Mouse (Mus musculus) heart, embryonic 11.5 days (tissue): ENCODE results near the gene Ctf1. TPM values are rescaled to one million over a fixed set of nuclear protein-coding genes. Genes with fewer than 3 reads are reported as not detected.
A peak's percentile ranks its signal among the peaks of the same experiment; 100 is the strongest.

ENCODE experiments used
- ATAC-seq: fragments of 200-750 bp; cut with Nextera tagmentation; replicated peaks from 2 replicates; pipeline ENCODE4 v1.8.0; 2017; ENCODE audit warnings: moderate library complexity; ENCODE audit not compliant: insufficient number of reproducible peaks, low FRiP score, low TSS enrichment
- H3K27ac ChIP-seq: fragments of 300-500 bp; sonication (generic); 2 replicates; pipeline ENCODE4 v1.5.1; 2014; ENCODE audit warnings: mild to moderate bottlenecking, low read depth, low read length
- H3K27me3 ChIP-seq: fragments of 300-500 bp; sonication (generic); 2 replicates; pipeline ENCODE4 v1.6.1; 2014; ENCODE audit warnings: mild to moderate bottlenecking, low read length, mixed read lengths; ENCODE audit not compliant: control insufficient read depth, insufficient read depth
- H3K36me3 ChIP-seq: fragments of 300-500 bp; sonication (generic); 2 replicates; pipeline ENCODE4 v1.6.1; 2014; ENCODE audit warnings: mild to moderate bottlenecking, low read length, moderate library complexity, mixed read lengths; ENCODE audit not compliant: control insufficient read depth, insufficient read depth
- H3K4me1 ChIP-seq: fragments of 300-500 bp; sonication (generic); 2 replicates; pipeline ENCODE4 v1.6.1; 2014; ENCODE audit warnings: low read length; ENCODE audit not compliant: control insufficient read depth, insufficient read depth
- H3K4me2 ChIP-seq: fragments of 300-500 bp; sonication (generic); 2 replicates; pipeline ENCODE4 v1.6.1; 2014; ENCODE audit warnings: mild to moderate bottlenecking, moderate library complexity
- H3K4me3 ChIP-seq: fragments of 300-500 bp; sonication (generic); 2 replicates; pipeline ENCODE4 v1.5.1; 2014; ENCODE audit warnings: low read depth, low read length
- H3K9ac ChIP-seq: fragments of 300-500 bp; sonication (generic); 2 replicates; pipeline ENCODE4 v1.6.1; 2014; ENCODE audit warnings: mild to moderate bottlenecking, low read depth, low read length, moderate library complexity
- H3K9me3 ChIP-seq: fragments of 300-500 bp; sonication (generic); replicated peaks from 2 replicates; pipeline ENCODE4 v1.6.1; 2016; ENCODE audit warnings: low read length; ENCODE audit not compliant: control insufficient read depth
- WGBS: fragments of 180-500 bp; shearing (Covaris S2); extraction: QIAGEN DNeasy Blood & Tissue Kit; methylation state at CpG from one replicate; pipeline ENCODE4 v1.1.7; 2014; ENCODE audit not compliant: insufficient replicate concordance; 5-methylcytosine and 5-hydroxymethylcytosine counted together
- polyA plus RNA-seq: library from polyadenylated mRNA; unstranded; fragments of >200 nt; fragmentation: Nextera tagmentation; extraction: Ambion mirVana; gene quantifications from 2 replicates; pipeline ENCODE4 v1.2.1, GENCODE M21; 2014

Ctf1 gene
- polyA plus RNA-seq, 1 experiment from 2014 or later: 4.7 TPM

DNA sequence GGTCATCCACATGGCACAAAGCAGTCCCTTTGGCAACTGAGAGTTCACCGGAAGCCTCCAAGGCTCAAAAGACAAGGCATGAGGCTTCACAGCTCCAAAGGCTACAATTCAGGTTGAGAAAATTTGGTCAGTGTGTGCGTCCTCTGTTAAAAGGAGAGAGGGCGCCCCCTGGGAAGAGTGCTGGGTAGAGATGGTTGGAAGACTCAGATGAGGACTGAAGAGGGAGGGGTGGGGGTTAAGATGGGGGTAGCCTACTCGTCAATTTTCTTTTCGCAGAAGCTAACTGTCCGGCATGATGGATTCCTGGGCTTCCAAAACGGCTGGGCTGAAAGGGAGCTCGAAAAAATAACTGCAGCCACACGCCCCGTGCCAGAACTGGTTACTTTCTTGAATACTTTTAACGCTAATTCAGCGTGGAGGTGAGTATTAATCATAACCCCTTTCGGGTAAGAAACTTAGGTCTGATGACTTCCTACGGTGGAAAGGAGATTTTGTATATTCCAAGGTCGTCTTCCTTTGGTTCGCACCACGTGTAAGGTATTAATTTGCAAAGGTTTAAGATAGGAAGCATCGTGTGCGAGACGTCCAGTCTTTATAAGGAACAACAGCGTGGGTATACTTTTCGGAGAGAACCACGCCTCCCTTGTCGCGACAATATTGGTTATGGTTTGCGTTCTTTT, 32.0 kb downstream of the Ctf1 start, which contains the start of gene Fbxl19:
Fbxl19 (plus strand) TSS at position 178 of the 680 bp plus-strand sequence.
- H3K36me3 ChIP-seq: peaks cover 5% of the 10 kb centered on the region
- ATAC-seq: no peak
- H3K4me3 ChIP-seq: peak within 1 kb of the TSS; percentile 81
- no peaks in the 10 kb centered on the region for H3K9me3 ChIP-seq
- WGBS: under 1% methylated on average over 26 of the region's 26 CpGs
- H3K4me1 ChIP-seq: peaks cover 11% of the 10 kb centered on the region; the same call in 1 of the 2 replicates
- peak within 1 kb of the TSS; percentile 83 for H3K9ac ChIP-seq
- H3K27ac ChIP-seq: peak within 1 kb of the TSS; percentile 90
- peak within 1 kb of the TSS; percentile 98 for H3K4me2 ChIP-seq
- no peaks in the 10 kb centered on the region for H3K27me3 ChIP-seq

DNA sequence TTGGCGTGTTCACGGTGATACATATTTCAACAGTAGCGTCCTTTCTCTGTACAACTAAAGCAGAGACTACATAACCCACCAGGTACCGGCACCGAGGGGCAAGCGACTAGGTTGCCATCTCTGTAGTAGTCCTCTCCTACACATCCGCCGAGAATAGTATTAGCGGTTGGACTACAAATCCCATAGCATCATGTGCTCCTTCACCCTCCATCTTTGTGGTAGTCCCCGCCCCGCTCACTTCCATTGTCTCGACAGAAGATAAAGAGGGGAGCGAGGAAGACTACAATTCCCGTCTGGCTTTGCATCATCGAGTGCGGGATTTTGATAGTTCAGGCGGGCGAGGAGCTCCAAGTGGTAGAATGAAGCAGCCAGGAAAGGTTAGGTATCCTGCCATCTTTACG, 32.7 kb downstream of the Ctf1 start:
- Histone ChIP-seq H3K36me3 (peaks cover 9% of the 10 kb centered on the region), H3K9me3 (no peaks in the 10 kb centered on the region), H3K4me1 (peaks cover 11% of the 10 kb centered on the region; the same call in 1 of the 2 replicates), H3K4me2 (peak overlapping the region; percentile 98), H3K27me3 (no peaks in the 10 kb centered on the region), H3K27ac (peak overlapping the region; percentile 90), H3K4me3 (peak overlapping the region; percentile 81), H3K9ac (peak overlapping the region; percentile 83)
- WGBS: under 1% methylated on average over 19 of the region's 19 CpGs
- ATAC-seq: peak; percentile 74

DNA sequence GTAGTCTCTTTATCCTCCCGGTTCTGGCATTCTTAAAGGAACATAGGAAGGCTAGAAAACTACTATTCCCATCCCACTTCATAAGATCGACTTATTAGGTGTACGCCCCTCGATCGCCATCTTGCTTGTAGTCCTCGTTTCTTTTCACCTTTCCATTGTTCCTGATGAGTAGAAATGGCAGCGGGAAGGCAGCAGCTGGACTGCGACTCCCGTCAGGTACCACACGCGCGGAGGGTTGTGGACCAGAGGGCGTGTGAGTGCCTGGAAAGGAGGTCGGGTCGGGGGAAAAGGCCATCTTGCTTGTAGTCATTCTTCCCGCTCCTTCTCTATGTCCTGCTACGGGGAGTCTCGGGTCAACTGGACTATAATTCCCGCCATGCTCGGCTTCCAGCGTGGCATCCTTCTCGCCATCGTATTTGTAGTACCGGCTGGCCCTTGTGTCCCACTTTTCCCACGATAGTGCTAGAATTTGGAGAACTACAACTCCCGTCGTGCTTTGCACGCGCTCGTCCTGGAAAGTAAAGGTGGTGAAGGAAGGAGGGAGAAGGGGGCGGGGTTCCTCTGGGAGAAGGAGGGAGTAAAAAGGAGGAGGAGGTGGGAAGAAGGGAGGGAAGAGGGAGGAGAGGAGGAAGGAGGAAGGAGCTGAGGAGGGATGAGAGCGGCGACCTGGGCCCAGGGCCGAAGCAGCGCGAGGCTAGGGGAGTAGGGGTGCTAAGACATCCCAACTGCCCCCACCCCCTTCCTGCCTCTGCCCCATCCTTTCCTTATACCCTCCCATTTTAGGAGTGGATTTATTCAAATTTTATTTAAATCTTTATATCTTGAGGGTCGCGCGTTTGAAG, 33.3 kb downstream of the Ctf1 start:
- Histone ChIP-seq H3K27ac (peak overlapping the region; percentile 90), H3K4me2 (peak overlapping the region; percentile 98), H3K4me1 (peaks cover 11% of the 10 kb centered on the region; the same call in 1 of the 2 replicates), H3K4me3 (peak overlapping the region; percentile 81), H3K9ac (peak overlapping the region; percentile 83), H3K27me3 (no peaks in the 10 kb centered on the region), H3K9me3 (no peaks in the 10 kb centered on the region), H3K36me3 (peaks cover 13% of the 10 kb centered on the region)
- peak; percentile 71 for ATAC-seq
- under 1% methylated on average over 39 of the region's 39 CpGs for WGBS

DNA sequence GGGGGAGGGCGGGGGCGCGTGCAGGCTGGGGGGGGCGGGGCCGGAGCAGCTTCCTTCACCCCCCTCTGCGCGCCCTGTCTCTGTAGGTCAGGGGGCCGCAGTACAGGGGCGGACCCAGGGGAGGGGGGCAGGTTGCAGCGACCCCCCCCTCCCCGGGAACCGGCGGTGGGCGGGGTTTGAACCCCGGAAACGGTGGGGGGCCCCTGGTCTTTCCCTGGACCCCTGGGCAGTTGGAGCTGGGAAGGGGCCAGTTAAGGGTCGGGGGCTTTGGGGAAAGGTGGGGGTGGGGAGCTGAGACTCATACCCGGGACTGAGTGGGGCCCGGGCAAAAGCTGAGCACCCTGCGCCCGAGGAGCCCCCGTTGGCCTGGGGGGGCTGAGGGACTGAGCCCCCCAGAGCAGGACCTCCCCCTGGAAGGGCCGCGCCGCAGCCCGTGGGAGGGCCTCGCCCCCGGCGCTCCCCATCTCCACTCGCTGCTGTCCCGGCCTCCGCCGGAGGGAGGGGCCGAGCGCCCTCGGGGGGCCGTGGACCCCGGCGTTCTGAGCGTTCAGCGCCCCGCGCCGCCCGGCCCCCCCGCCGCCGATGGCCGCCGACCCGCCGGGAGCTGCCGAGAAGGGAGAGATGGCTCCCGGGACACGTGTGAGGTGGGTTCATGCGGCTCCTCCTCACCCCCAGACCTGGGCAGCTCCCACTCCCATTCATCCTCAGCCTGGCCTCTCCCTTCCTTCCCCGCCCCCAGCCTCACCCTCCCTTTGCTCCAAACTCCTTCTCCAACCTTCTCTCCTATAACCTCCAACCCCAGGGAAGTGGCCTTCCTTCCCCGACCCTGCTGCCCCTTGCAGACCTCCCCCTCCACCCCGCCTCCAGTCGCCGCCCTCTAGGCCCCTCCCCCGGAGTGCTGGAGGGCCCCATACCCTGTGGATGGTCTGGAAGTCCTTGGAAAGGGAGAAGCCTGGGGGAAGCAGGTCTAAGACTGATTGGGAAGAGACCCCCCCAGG, 34.3 kb downstream of the Ctf1 start:
- WGBS: under 1% methylated on average over 31 of the region's 62 CpGs
- peaks cover 3% of the 10 kb centered on the region; the same call in 1 of the 2 replicates for H3K27me3 ChIP-seq
- H3K27ac ChIP-seq: peak overlapping the region; percentile 90
- no peaks in the 10 kb centered on the region for H3K9me3 ChIP-seq
- peaks cover 11% of the 10 kb centered on the region; the same call in 1 of the 2 replicates for H3K4me1 ChIP-seq
- H3K9ac ChIP-seq: peak overlapping the region; percentile 83
- H3K4me3 ChIP-seq: peak overlapping the region; percentile 81
- peaks cover 18% of the 10 kb centered on the region for H3K36me3 ChIP-seq
- ATAC-seq: peak; percentile 32
- H3K4me2 ChIP-seq: peak overlapping the region; percentile 98

DNA sequence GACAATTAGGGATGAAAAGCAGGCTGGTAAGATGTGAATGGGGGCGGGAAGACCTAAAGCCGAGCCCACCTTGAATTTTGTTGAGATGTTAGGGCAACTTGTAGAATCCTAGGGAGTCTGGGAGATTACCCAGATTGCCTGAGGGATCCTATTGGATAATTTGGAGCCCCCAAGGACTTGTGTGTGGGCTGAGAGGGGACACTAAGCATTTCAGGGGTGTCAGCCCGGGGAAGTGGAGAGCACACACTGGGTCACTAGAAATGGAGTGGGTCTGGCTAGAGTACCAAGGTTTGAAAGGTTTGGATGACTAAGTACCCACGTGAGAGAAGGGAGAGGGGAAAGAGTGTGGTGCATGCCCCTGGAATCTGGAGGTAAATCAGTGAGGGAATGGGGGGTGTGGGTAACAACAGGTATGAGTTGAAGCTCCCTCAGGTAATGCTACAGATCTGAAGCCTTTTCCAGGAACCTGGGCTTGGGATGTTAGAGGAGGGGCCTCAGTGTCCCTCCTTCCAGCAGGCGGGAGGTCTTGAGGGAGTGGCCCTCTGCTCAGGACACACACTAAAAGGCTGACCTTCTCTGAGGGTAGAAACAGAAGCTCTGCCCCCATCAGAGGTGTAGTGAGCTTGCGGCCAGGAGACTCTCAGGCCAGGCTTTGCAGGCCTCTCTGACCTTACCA, 35.2 kb downstream of the Ctf1 start:
- ATAC-seq: no peak
- H3K4me2 ChIP-seq: peak overlapping the region; percentile 98
- no peaks in the 10 kb centered on the region for H3K9me3 ChIP-seq
- peaks cover 3% of the 10 kb centered on the region; the same call in 1 of the 2 replicates for H3K27me3 ChIP-seq
- WGBS: 53% methylated on average over 6 of the region's 6 CpGs
- H3K9ac ChIP-seq: peak overlapping the region; percentile 83
- H3K36me3 ChIP-seq: peaks cover 25% of the 10 kb centered on the region
- peak overlapping the region; percentile 90; the same call in 1 of the 2 replicates for H3K27ac ChIP-seq
- peak overlapping the region; percentile 81 for H3K4me3 ChIP-seq
- H3K4me1 ChIP-seq: peaks cover 11% of the 10 kb centered on the region; the same call in 1 of the 2 replicates

DNA sequence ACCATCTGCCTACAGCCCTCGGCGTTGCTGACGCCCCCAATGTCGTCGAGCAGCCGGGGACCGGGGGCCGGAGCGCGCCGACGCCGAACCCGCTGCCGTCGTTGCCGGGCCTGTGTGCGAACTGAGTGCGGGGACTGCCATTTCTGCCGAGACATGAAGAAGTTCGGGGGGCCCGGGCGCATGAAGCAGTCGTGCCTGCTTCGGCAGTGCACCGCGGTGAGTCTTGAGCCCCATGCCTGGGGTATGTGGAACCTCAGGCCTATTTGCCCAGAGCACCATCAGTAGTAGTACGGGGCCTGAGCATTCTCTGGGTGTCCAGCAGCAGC, 35.7 kb downstream of the Ctf1 start:
- H3K27me3 ChIP-seq: peaks cover 5% of the 10 kb centered on the region
- H3K36me3 ChIP-seq: peaks cover 30% of the 10 kb centered on the region
- 91% methylated on average over 28 of the region's 28 CpGs for WGBS
- H3K9ac ChIP-seq: no peak overlapping the region
- H3K4me1 ChIP-seq: peaks cover 11% of the 10 kb centered on the region; the same call in 1 of the 2 replicates
- no peak for ATAC-seq
- H3K4me3 ChIP-seq: no peak overlapping the region
- H3K9me3 ChIP-seq: no peaks in the 10 kb centered on the region
- peak overlapping the region; percentile 98; the same call in 1 of the 2 replicates for H3K4me2 ChIP-seq
- H3K27ac ChIP-seq: no peak overlapping the region

DNA sequence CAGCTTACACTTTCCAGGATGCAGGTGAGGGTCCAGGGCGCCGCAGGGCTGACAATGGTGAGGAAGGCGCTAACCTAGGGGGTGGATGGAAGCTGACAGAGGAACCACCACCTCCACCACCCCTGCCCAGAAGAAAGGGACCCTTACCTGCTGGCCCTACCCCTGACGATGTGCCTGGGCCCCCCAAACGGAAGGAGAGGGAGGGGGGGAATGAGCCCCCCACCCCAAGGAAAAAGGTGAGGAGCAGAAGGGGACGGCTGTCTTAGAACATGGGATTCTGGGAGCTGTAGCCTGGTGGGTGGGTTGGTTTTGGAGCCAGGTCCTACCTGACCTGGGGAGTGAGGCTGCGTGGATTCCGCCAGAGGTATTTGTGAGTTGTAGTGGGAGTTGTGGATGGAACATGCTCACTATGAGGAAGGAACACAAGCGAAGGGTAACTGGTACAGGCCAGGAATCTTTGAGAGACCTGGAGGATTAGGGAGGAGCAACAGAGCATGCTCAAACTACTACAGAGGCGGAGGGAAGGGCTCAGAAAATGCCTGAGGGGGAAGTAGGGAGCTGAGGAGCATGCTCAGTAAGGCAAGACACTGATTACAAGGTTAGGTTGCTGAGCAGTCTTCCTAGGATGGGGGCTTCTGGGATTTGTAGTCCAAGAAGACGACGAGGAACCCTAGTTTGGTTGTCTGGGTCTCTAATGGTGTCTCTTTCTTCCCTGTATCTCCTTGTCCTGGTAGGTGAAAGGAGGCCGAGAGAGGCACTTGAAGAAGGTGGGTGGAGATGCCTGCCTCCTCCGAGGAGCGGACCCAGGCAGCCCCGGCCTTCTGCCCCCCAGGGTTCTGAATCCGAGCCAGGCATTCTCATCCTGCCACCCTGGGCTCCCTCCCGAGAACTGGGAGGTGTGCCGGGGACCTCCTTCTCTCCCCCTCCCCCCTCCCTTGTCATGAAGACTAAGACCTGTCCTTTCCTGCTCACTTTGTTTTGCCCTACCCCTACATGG, 37.9 kb downstream of the Ctf1 start:
- H3K4me1 ChIP-seq: peaks cover 11% of the 10 kb centered on the region; the same call in 1 of the 2 replicates
- no peaks in the 10 kb centered on the region for H3K9me3 ChIP-seq
- H3K27me3 ChIP-seq: peaks cover 10% of the 10 kb centered on the region
- 83% methylated on average over 19 of the region's 19 CpGs for WGBS
- H3K27ac ChIP-seq: no peak overlapping the region
- no peak overlapping the region for H3K9ac ChIP-seq
- peaks cover 37% of the 10 kb centered on the region for H3K36me3 ChIP-seq
- no peak overlapping the region for H3K4me3 ChIP-seq
- H3K4me2 ChIP-seq: no peak overlapping the region
- no peak for ATAC-seq
